Mouse (Mus musculus) kidney, adult 11 months (tissue): ENCODE results near the gene Ppif.

Experiments used
- DNase-seq: peaks from one replicate; pipeline ENCODE4 v3.0.0; 2022

Ppif gene

GRCm38 (mm10) chr14:25738591-25739001, 44.6 kb downstream of the Ppif start:
- no peak for DNase-seq

- DNase-seq: no peak
These were observed 46.1 kb downstream of the Ppif start for GRCm38 (mm10) chr14:25739957-25740565.

- DNase-seq: no peak
These were observed 47.3 kb downstream of the Ppif start for GRCm38 (mm10) chr14:25741211-25741610.

GRCm38 (mm10) chr14:25741840-25742367, 48.0 kb downstream of the Ppif start:
- DNase-seq: no peak

GRCm38 (mm10) chr14:25742943-25743342, 49.0 kb downstream of the Ppif start:
- DNase-seq: no peak

- no peak for DNase-seq
These were observed 51.6 kb downstream of the Ppif start for GRCm38 (mm10) chr14:25745365-25746184.

- DNase-seq: no peak
These were observed 52.4 kb downstream of the Ppif start for GRCm38 (mm10) chr14:25746371-25746770.

GRCm38 (mm10) chr14:25746971-25747945, 53.3 kb downstream of the Ppif start:
- DNase-seq: no peak

GRCm38 (mm10) chr14:25747996-25748756, 54.2 kb downstream of the Ppif start:
- DNase-seq: no peak

GRCm38 (mm10) chr14:25749143-25749909, 55.4 kb downstream of the Ppif start:
- DNase-seq: no peak
